Mouse (Mus musculus) 3134 (cell line): Measurements from ENCODE around the gene Pcdh7.
"Not testable (repeated sequence)": the region's sequence is repeated elsewhere in the genome, so short reads cannot be mapped to it uniquely, and the experiment has no call there.

Experiments
- DNase-seq: peaks from one replicate; pipeline ENCODE4 v3.0.0-alpha.2; 2011; ENCODE audit warnings: low spot score; ENCODE audit not compliant: insufficient read length; ENCODE audit errors: extremely low read depth

The Pcdh7 gene

GRCm38 (mm10) chr5:58083972-58084371 is 366.2 kb downstream of the Pcdh7 start:
- DNase-seq = no peak

- DNase-seq = no peak
Observed at GRCm38 (mm10) chr5:58108665-58109364, 391.0 kb downstream of the Pcdh7 start.

- DNase-seq = no peak
Observed at GRCm38 (mm10) chr5:58116096-58116495, 398.3 kb downstream of the Pcdh7 start.

- no peak for DNase-seq
Observed at GRCm38 (mm10) chr5:58117896-58118295, 400.1 kb downstream of the Pcdh7 start.

- DNase-seq = no peak
Observed at GRCm38 (mm10) chr5:58118930-58119611, 401.3 kb downstream of the Pcdh7 start.

- DNase-seq = no peak
Observed at GRCm38 (mm10) chr5:58143897-58144296, 426.1 kb downstream of the Pcdh7 start.

- DNase-seq = no peak
Observed at GRCm38 (mm10) chr5:58153966-58154365, 436.2 kb downstream of the Pcdh7 start.

GRCm38 (mm10) chr5:58172218-58172617 is 454.5 kb downstream of the Pcdh7 start:
- no peak for DNase-seq

- not testable (repeated sequence) for DNase-seq
Observed at GRCm38 (mm10) chr5:58174335-58174734, 456.6 kb downstream of the Pcdh7 start.

- DNase-seq = no peak
Observed at GRCm38 (mm10) chr5:58175532-58175931, 457.8 kb downstream of the Pcdh7 start.
